Mouse (Mus musculus) midbrain, embryonic 16.5 days (tissue): ENCODE data around the gene Prrc2a. TPM values are rescaled to one million over a fixed set of nuclear protein-coding genes. Genes with fewer than 3 reads are reported as not detected.

ENCODE experiments used
- ATAC-seq: fragments of 200-750 bp; cut with Nextera tagmentation; 2 replicates; pipeline ENCODE4 v1.8.0; 2017; ENCODE audit warnings: moderate TSS enrichment
- H3K27ac ChIP-seq: fragments of 300-500 bp; sonication (generic); 2 replicates; pipeline ENCODE4 v1.5.1; 2014; ENCODE audit warnings: mild to moderate bottlenecking, low read length, mixed read lengths
- H3K27me3 ChIP-seq: fragments of 300-500 bp; sonication (generic); 2 replicates; pipeline ENCODE4 v1.6.1; 2014; ENCODE audit warnings: low read depth, low read length, mixed read lengths; ENCODE audit not compliant: control insufficient read depth, insufficient read depth
- H3K36me3 ChIP-seq: fragments of 300-500 bp; sonication (generic); 2 replicates; pipeline ENCODE4 v1.6.1; 2014; ENCODE audit warnings: mild to moderate bottlenecking, low read length, moderate library complexity, mixed read lengths; ENCODE audit not compliant: control insufficient read depth, insufficient read depth
- H3K4me1 ChIP-seq: fragments of 300-500 bp; sonication (generic); 2 replicates; pipeline ENCODE4 v1.6.1; 2014; ENCODE audit warnings: mild to moderate bottlenecking, low read length, mixed read lengths; ENCODE audit not compliant: control insufficient read depth, insufficient read depth
- H3K4me2 ChIP-seq: fragments of 300-500 bp; sonication (generic); 2 replicates; pipeline ENCODE4 v1.6.1; 2014; ENCODE audit warnings: mild to moderate bottlenecking, low read length, mixed read lengths
- H3K4me3 ChIP-seq: fragments of 300-500 bp; sonication (generic); 2 replicates; pipeline ENCODE4 v1.5.1; 2014; ENCODE audit warnings: low read depth, mild to moderate bottlenecking, low read length, moderate library complexity, mixed read lengths
- H3K9ac ChIP-seq: fragments of 300-500 bp; sonication (generic); 2 replicates; pipeline ENCODE4 v1.6.1; 2014; ENCODE audit warnings: low read depth, low read length, mixed read lengths
- H3K9me3 ChIP-seq: fragments of 300-500 bp; sonication (generic); replicated peaks from 2 replicates; pipeline ENCODE4 v1.6.1; 2014; ENCODE audit warnings: mild to moderate bottlenecking, low read length, mixed read lengths; ENCODE audit not compliant: control insufficient read depth, poor library complexity, severe bottlenecking
- WGBS: fragments of 180-500 bp; shearing (Covaris S2); extraction: QIAGEN DNeasy Blood & Tissue Kit; methylation state at CpG from one replicate; pipeline ENCODE4 v1.1.7; 2014; 5-methylcytosine and 5-hydroxymethylcytosine counted together
- polyA plus RNA-seq: library from polyadenylated mRNA; unstranded; fragments of >200 nt; fragmentation: Nextera tagmentation; extraction: Ambion mirVana; gene quantifications from 2 replicates; pipeline ENCODE4 v1.2.1, GENCODE M21; 2015

Gene Prrc2a
- polyA plus RNA-seq, 1 experiment from 2014 or later, result 148 TPM

- Histone ChIP-seq H3K4me2 (no peak overlapping the region), H3K9ac (no peak overlapping the region), H3K4me3 (no peak overlapping the region), H3K36me3 (peaks cover 78% of the 10 kb centered on the region), H3K4me1 (no peaks in the 10 kb centered on the region), H3K27ac (no peak overlapping the region), H3K9me3 (no peaks in the 10 kb centered on the region), H3K27me3 (no peaks in the 10 kb centered on the region)
- WGBS, result 91% methylated on average over 9 of the region's 9 CpGs
- ATAC-seq, result no peak
Observed at GRCm38 (mm10) chr17:35153077-35153476, 11.6 kb downstream of the Prrc2a start.

GRCm38 (mm10) chr17:35152121-35152520, 12.6 kb downstream of the Prrc2a start:
- H3K9me3 ChIP-seq, result no peaks in the 10 kb centered on the region

GRCm38 (mm10) chr17:35147922-35148639, 16.6 kb downstream of the Prrc2a start:
- Histone ChIP-seq H3K27ac (no peak overlapping the region), H3K4me2 (no peak overlapping the region), H3K27me3 (no peaks in the 10 kb centered on the region), H3K9ac (no peak overlapping the region), H3K9me3 (no peaks in the 10 kb centered on the region), H3K4me1 (no peaks in the 10 kb centered on the region), H3K4me3 (no peak overlapping the region), H3K36me3 (peaks cover 67% of the 10 kb centered on the region)
- 62% methylated on average over 5 of the region's 5 CpGs for WGBS
- ATAC-seq, result no peak

More at GRCm38 (mm10) chr17:35152121-35152520, 12.6 kb downstream of the Prrc2a start:
- peaks cover 74% of the 10 kb centered on the region for H3K36me3 ChIP-seq
- H3K4me1 ChIP-seq, result no peaks in the 10 kb centered on the region
- no peak overlapping the region for H3K4me2 ChIP-seq
- H3K9ac ChIP-seq, result no peak overlapping the region
- no peak for ATAC-seq
- 93% methylated on average over 4 of the region's 4 CpGs for WGBS
- H3K4me3 ChIP-seq, result no peak overlapping the region
- H3K27me3 ChIP-seq, result no peaks in the 10 kb centered on the region
- H3K27ac ChIP-seq, result no peak overlapping the region

- no peaks in the 10 kb centered on the region for H3K9me3 ChIP-seq
- no peak overlapping the region for H3K4me3 ChIP-seq
- H3K27me3 ChIP-seq, result no peaks in the 10 kb centered on the region
- ATAC-seq, result no peak
- H3K9ac ChIP-seq, result no peak overlapping the region
- no peak overlapping the region for H3K4me2 ChIP-seq
- peaks cover 67% of the 10 kb centered on the region for H3K36me3 ChIP-seq
- H3K27ac ChIP-seq, result no peak overlapping the region
- H3K4me1 ChIP-seq, result no peaks in the 10 kb centered on the region
- WGBS, result 53% methylated on average over 3 of the region's 3 CpGs
Observed at GRCm38 (mm10) chr17:35147348-35147747, 17.3 kb downstream of the Prrc2a start.

- ATAC-seq, result no peak
- no peaks in the 10 kb centered on the region for H3K9me3 ChIP-seq
- H3K9ac ChIP-seq, result no peak overlapping the region
- peaks cover 75% of the 10 kb centered on the region for H3K36me3 ChIP-seq
- H3K4me2 ChIP-seq, result no peak overlapping the region
- H3K4me1 ChIP-seq, result no peaks in the 10 kb centered on the region
- H3K27ac ChIP-seq, result no peak overlapping the region
- no peak overlapping the region for H3K4me3 ChIP-seq
- no peaks in the 10 kb centered on the region for H3K27me3 ChIP-seq
- WGBS, result 90% methylated on average over 5 of the region's 5 CpGs
Observed at GRCm38 (mm10) chr17:35146139-35146538, 18.6 kb downstream of the Prrc2a start.

GRCm38 (mm10) chr17:35141971-35142370, 22.7 kb downstream of the Prrc2a start:
- H3K36me3 ChIP-seq, result peaks cover 67% of the 10 kb centered on the region
- H3K4me3 ChIP-seq, result no peak overlapping the region
- no peak overlapping the region for H3K9ac ChIP-seq
- WGBS, result 88% methylated on average over 6 of the region's 6 CpGs
- no peak overlapping the region for H3K27ac ChIP-seq
- H3K4me1 ChIP-seq, result peaks cover 15% of the 10 kb centered on the region
- no peak overlapping the region for H3K4me2 ChIP-seq
- no peaks in the 10 kb centered on the region for H3K9me3 ChIP-seq
- ATAC-seq, result no peak
- no peaks in the 10 kb centered on the region for H3K27me3 ChIP-seq

- Histone ChIP-seq H3K27me3 (no peaks in the 10 kb centered on the region), H3K9ac (no peak overlapping the region), H3K9me3 (no peaks in the 10 kb centered on the region), H3K4me2 (no peak overlapping the region), H3K27ac (no peak overlapping the region), H3K4me1 (peaks cover 24% of the 10 kb centered on the region), H3K36me3 (peaks cover 59% of the 10 kb centered on the region), H3K4me3 (no peak overlapping the region)
- ATAC-seq, result no peak
- WGBS, result 87% methylated on average over 16 of the region's 16 CpGs
Observed at GRCm38 (mm10) chr17:35140490-35140996, 24.2 kb downstream of the Prrc2a start.

GRCm38 (mm10) chr17:35139269-35139668, 25.4 kb downstream of the Prrc2a start:
- no peaks in the 10 kb centered on the region for H3K9me3 ChIP-seq
- ATAC-seq, result no peak
- no peak overlapping the region for H3K9ac ChIP-seq
- no peak overlapping the region for H3K27ac ChIP-seq
- WGBS, result 97% methylated on average over 3 of the region's 3 CpGs
- H3K4me1 ChIP-seq, result peaks cover 24% of the 10 kb centered on the region
- no peak overlapping the region for H3K4me2 ChIP-seq
- H3K4me3 ChIP-seq, result no peak overlapping the region
- H3K36me3 ChIP-seq, result peaks cover 48% of the 10 kb centered on the region
- H3K27me3 ChIP-seq, result no peaks in the 10 kb centered on the region

- Histone ChIP-seq H3K9ac (peak overlapping the region; percentile 84), H3K4me1 (peaks cover 26% of the 10 kb centered on the region), H3K27ac (peak overlapping the region; percentile 95), H3K4me2 (peak overlapping the region; percentile 96), H3K9me3 (no peaks in the 10 kb centered on the region), H3K27me3 (no peaks in the 10 kb centered on the region), H3K36me3 (peaks cover 14% of the 10 kb centered on the region), H3K4me3 (peak overlapping the region; percentile 79)
- peak; percentile 68 for ATAC-seq
- under 1% methylated on average over 43 of the region's 43 CpGs for WGBS
Observed at GRCm38 (mm10) chr17:35135591-35136320, 28.9 kb downstream of the Prrc2a start.
